Mouse (Mus musculus) erythroblast, embryonic 14.5 days (primary cell): ENCODE measurements around the gene Lrrc4c. TPM values are rescaled to one million over a fixed set of nuclear protein-coding genes. Genes with fewer than 3 reads are reported as not detected.

Experiments used
- H3K27me3 ChIP-seq: 2 replicates; pipeline ENCODE4 v1.6.1; 2012; ENCODE audit warnings: inconsistent platforms; ENCODE audit not compliant: control insufficient read depth
- H3K36me3 ChIP-seq: 2 replicates; pipeline ENCODE4 v1.6.1; 2012; ENCODE audit warnings: mild to moderate bottlenecking, inconsistent platforms; ENCODE audit not compliant: control insufficient read depth
- H3K4me1 ChIP-seq: 2 replicates; pipeline ENCODE4 v1.6.1; 2012; ENCODE audit warnings: inconsistent platforms; ENCODE audit not compliant: control insufficient read depth
- H3K4me3 ChIP-seq: replicated peaks from 2 replicates; pipeline ENCODE3; 2012; ENCODE audit warnings: moderate library complexity, mild to moderate bottlenecking, inconsistent platforms
- H3K9me3 ChIP-seq: 2 replicates; pipeline ENCODE4 v1.6.1; 2012; ENCODE audit warnings: low read length, inconsistent platforms, mixed read lengths; ENCODE audit not compliant: control insufficient read depth
- GATA1 ChIP-seq: IDR thresholded peaks from 2 replicates; pipeline ENCODE4 v1.6.1; 2012; ENCODE audit warnings: low read length, inconsistent platforms, mixed read lengths
- TAL1 ChIP-seq: IDR thresholded peaks from 3 replicates; pipeline ENCODE4 v1.6.1; 2012; ENCODE audit warnings: low read length, inconsistent platforms, mixed read lengths
- polyA plus RNA-seq: library from polyadenylated mRNA; stranded (reverse); fragments of >175 nt; gene quantifications from 2 replicates; pipeline ENCODE4 v1.2.3, GENCODE M21; 2012

The Lrrc4c gene
- polyA plus RNA-seq, 1 experiment = not detected

- no peaks in the 10 kb centered on the region for H3K9me3 ChIP-seq
- no peak for TF ChIP-seq GATA1
- TF ChIP-seq TAL1 = no peak
- H3K36me3 ChIP-seq = no peaks in the 10 kb centered on the region
Observed at GRCm38 (mm10) chr2:97080156-97080555, 762.2 kb downstream of the Lrrc4c start.

GRCm38 (mm10) chr2:97097965-97098364 is 780.0 kb downstream of the Lrrc4c start:
- no peaks in the 10 kb centered on the region for H3K27me3 ChIP-seq
- H3K4me1 ChIP-seq = no peaks in the 10 kb centered on the region
- H3K4me3 ChIP-seq = no peak overlapping the region
- no peak for TF ChIP-seq GATA1
- no peak for TF ChIP-seq TAL1
- no peaks in the 10 kb centered on the region for H3K9me3 ChIP-seq
- no peaks in the 10 kb centered on the region for H3K36me3 ChIP-seq

More at GRCm38 (mm10) chr2:97080156-97080555, 762.2 kb downstream of the Lrrc4c start:
- no peaks in the 10 kb centered on the region for H3K4me1 ChIP-seq
- H3K27me3 ChIP-seq = no peaks in the 10 kb centered on the region
- no peak overlapping the region for H3K4me3 ChIP-seq

DNA sequence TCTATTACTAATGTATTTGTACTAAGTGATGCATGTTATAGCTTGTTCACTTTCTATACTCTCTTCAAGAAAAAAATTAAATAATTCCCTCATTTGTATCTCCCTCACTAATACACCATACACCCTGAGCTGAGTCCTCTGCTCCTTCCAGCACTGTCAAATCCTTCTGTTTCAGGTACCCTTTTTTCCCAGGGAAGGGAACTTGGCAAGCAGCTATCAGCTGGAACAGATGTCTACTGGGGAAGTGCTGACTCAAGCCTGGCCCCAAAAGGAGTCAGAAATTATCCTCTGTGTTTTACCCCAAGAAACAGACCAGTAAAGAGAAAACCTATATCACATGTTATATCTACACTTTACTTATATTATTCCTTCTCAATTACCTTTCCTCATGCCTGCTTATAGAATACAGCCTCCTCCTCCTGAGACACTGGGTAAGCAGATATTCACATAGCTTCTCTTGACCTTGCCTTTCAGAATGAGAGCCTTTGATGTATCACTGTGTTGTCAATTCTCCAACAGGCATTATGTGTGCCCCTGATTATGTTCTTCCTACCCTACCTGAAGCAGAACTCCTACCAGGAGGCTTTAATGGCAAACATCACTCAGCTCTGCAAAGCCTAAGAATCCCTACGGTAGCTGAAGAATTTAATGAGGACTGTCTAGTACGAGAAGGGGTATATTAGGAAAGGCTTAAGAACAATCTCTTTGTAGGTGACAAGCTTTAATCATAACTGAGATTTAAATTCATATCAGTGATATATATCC is 785.6 kb downstream of the Lrrc4c start:
- no peaks in the 10 kb centered on the region for H3K4me1 ChIP-seq
- no peak for TF ChIP-seq GATA1
- TF ChIP-seq TAL1 = no peak
- no peak overlapping the region for H3K4me3 ChIP-seq
- H3K36me3 ChIP-seq = no peaks in the 10 kb centered on the region
- no peaks in the 10 kb centered on the region for H3K9me3 ChIP-seq
- H3K27me3 ChIP-seq = no peaks in the 10 kb centered on the region

GRCm38 (mm10) chr2:97124246-97124645 is 806.3 kb downstream of the Lrrc4c start:
- Histone ChIP-seq H3K4me3 (no peak overlapping the region), H3K4me1 (no peaks in the 10 kb centered on the region), H3K36me3 (no peaks in the 10 kb centered on the region), H3K27me3 (no peaks in the 10 kb centered on the region), H3K9me3 (no peaks in the 10 kb centered on the region)
- no peak for TF ChIP-seq TAL1
- no peak for TF ChIP-seq GATA1

- H3K27me3 ChIP-seq = no peaks in the 10 kb centered on the region
Observed at GRCm38 (mm10) chr2:97138454-97138853, 820.5 kb downstream of the Lrrc4c start.

GRCm38 (mm10) chr2:97151626-97152194 is 833.7 kb downstream of the Lrrc4c start:
- H3K27me3 ChIP-seq = no peaks in the 10 kb centered on the region
- no peak overlapping the region for H3K4me3 ChIP-seq
- TF ChIP-seq TAL1 (no peak), GATA1 (no peak)
- no peaks in the 10 kb centered on the region for H3K36me3 ChIP-seq
- no peaks in the 10 kb centered on the region for H3K4me1 ChIP-seq
- H3K9me3 ChIP-seq = no peaks in the 10 kb centered on the region

More at GRCm38 (mm10) chr2:97138454-97138853, 820.5 kb downstream of the Lrrc4c start:
- H3K4me3 ChIP-seq = no peak overlapping the region
- H3K9me3 ChIP-seq = no peaks in the 10 kb centered on the region
- TF ChIP-seq TAL1 (no peak), GATA1 (no peak)
- no peaks in the 10 kb centered on the region for H3K36me3 ChIP-seq
- no peaks in the 10 kb centered on the region for H3K4me1 ChIP-seq

- Histone ChIP-seq H3K4me1 (no peaks in the 10 kb centered on the region), H3K27me3 (no peaks in the 10 kb centered on the region), H3K9me3 (no peaks in the 10 kb centered on the region), H3K36me3 (no peaks in the 10 kb centered on the region), H3K4me3 (no peak overlapping the region)
- TF ChIP-seq GATA1 = no peak
- no peak for TF ChIP-seq TAL1
Observed at GRCm38 (mm10) chr2:97165745-97166144, 847.8 kb downstream of the Lrrc4c start.

DNA sequence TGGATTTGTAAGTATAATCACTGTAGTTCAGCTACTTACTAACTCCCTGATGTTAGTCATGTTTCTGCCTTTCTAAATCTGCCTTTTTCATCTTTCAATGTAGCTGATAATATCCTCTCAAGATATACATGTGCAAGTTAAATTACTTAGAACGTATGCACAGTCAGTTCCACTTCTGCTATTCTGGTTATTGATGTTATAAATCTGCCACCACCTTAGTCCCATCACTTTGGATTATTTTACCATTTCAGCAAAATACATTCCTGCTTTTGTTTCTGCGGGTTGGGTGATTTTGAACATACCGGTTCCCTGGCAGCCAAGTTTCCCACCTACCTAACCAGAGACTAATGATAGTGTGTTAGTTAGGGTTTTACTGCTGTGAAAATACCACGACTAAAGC is 860.4 kb downstream of the Lrrc4c start:
- TF ChIP-seq GATA1 (no peak), TAL1 (no peak)
- no peaks in the 10 kb centered on the region for H3K4me1 ChIP-seq
- H3K9me3 ChIP-seq = no peaks in the 10 kb centered on the region
- no peaks in the 10 kb centered on the region for H3K36me3 ChIP-seq
- no peak overlapping the region for H3K4me3 ChIP-seq
- H3K27me3 ChIP-seq = no peaks in the 10 kb centered on the region

- H3K36me3 ChIP-seq = no peaks in the 10 kb centered on the region
- H3K4me1 ChIP-seq = no peaks in the 10 kb centered on the region
- H3K4me3 ChIP-seq = no peak overlapping the region
- H3K27me3 ChIP-seq = no peaks in the 10 kb centered on the region
- no peak for TF ChIP-seq TAL1
- no peak for TF ChIP-seq GATA1
- H3K9me3 ChIP-seq = peaks cover 2% of the 10 kb centered on the region; the same call in 1 of the 2 replicates
Observed at GRCm38 (mm10) chr2:97196968-97197606, 879.1 kb downstream of the Lrrc4c start.
